Mouse (Mus musculus): Measurements from ENCODE around the gene Tmprss11d. TPM values are rescaled to one million over a fixed set of nuclear protein-coding genes. Genes with fewer than 3 reads are reported as not detected.
"Not testable (repeated sequence)": the region's sequence is repeated elsewhere in the genome, so short reads cannot be mapped to it uniquely, and the experiment has no call there.

Gene Tmprss11d
- 0.08 and 0.14 TPM in 2 replicates for polyA plus RNA-seq (2012; rRNA removed)

GRCm38 (mm10) chr5:86373320-86373719, at the start of gene Tmprss11d:
Gene Tmprss11d (minus strand): TSS chr5:86373420.
- no peak for DNase-seq (ENCODE audit: extremely low spot score in 1 of 2, low spot score in 1 of 2)

- DNase-seq (ENCODE audit: extremely low spot score in 1 of 2, low spot score in 1 of 2): no peak
Observed at GRCm38 (mm10) chr5:86421323-86422028, 48.3 kb upstream of the Tmprss11d start.

GRCm38 (mm10) chr5:86419494-86419893, 46.3 kb upstream of the Tmprss11d start:
- DNase-seq (ENCODE audit: extremely low spot score in 1 of 2, low spot score in 1 of 2): peak in 1 of 2 experiments; percentile 30

GRCm38 (mm10) chr5:86414280-86414679, 41.1 kb upstream of the Tmprss11d start:
- no peak for DNase-seq (ENCODE audit: extremely low spot score in 1 of 2, low spot score in 1 of 2)

GRCm38 (mm10) chr5:86410815-86411214, 37.6 kb upstream of the Tmprss11d start:
- peak in 1 of 2 experiments; percentile 54 for DNase-seq (ENCODE audit: extremely low spot score in 1 of 2, low spot score in 1 of 2)

GRCm38 (mm10) chr5:86407941-86408340, 34.7 kb upstream of the Tmprss11d start:
- DNase-seq (ENCODE audit: extremely low spot score in 1 of 2, low spot score in 1 of 2): no peak

GRCm38 (mm10) chr5:86407191-86407590, 34.0 kb upstream of the Tmprss11d start:
- DNase-seq (ENCODE audit: extremely low spot score in 1 of 2, low spot score in 1 of 2): no peak

GRCm38 (mm10) chr5:86359412-86359985, 13.7 kb downstream of the Tmprss11d start:
- DNase-seq (ENCODE audit: extremely low spot score in 1 of 2, low spot score in 1 of 2): no peak

GRCm38 (mm10) chr5:86352966-86353365, 20.3 kb downstream of the Tmprss11d start:
- peak; percentile 3 to 87 for DNase-seq (ENCODE audit: extremely low spot score in 1 of 2, low spot score in 1 of 2)

GRCm38 (mm10) chr5:86318018-86318956, 54.9 kb downstream of the Tmprss11d start:
- DNase-seq (ENCODE audit: extremely low spot score in 1 of 2, low spot score in 1 of 2): not testable (repeated sequence)

GRCm38 (mm10) chr5:86306116-86306515, 67.1 kb downstream of the Tmprss11d start:
- no peak for DNase-seq (ENCODE audit: extremely low spot score in 1 of 2, low spot score in 1 of 2)

GRCm38 (mm10) chr5:86303877-86304276, 69.3 kb downstream of the Tmprss11d start:
- DNase-seq (ENCODE audit: extremely low spot score in 1 of 2, low spot score in 1 of 2): no peak

- no peak for DNase-seq (ENCODE audit: extremely low spot score in 1 of 2, low spot score in 1 of 2)
Observed at GRCm38 (mm10) chr5:86289208-86289607, 84.0 kb downstream of the Tmprss11d start, which contains the start of gene Tmprss11c. Gene Tmprss11c (minus strand): TSS chr5:86289308.

Other genes with a start within 250 kb of the Tmprss11d start
- gene Uba6, start 200.6 kb downstream of the Tmprss11d start, polyA plus RNA-seq (2012; rRNA removed): 5.9 and 6.8 TPM in 2 replicates
- gene Gnrhr, start 175.5 kb downstream of the Tmprss11d start, polyA plus RNA-seq (2012; rRNA removed): not detected in 2 replicates
- not detected in 2 replicates for gene Tmprss11c, start 84.1 kb downstream of the Tmprss11d start, polyA plus RNA-seq (2012; rRNA removed)
- 0.08 TPM in 1 of 2 replicates, not detected in the other for gene Tmprss11a, start 95.6 kb upstream of the Tmprss11d start, polyA plus RNA-seq (2012; rRNA removed)
- gene Tmprss11g, start 145.2 kb upstream of the Tmprss11d start, polyA plus RNA-seq (2012; rRNA removed): not detected in 2 replicates